Comparison of ENCODE assay signal across 16 mouse cellular contexts in genomic region chr13:44421922-44422321, GRCm38 (mm10).
DNase-seq lines count a peak whose midpoint lies in the region; ATAC-seq and TF ChIP-seq lines count a peak whose summit lies in the region.
"Had no signal": no experiment of that assay in that cellular context is flagged by ENCODE, and none has a peak within 500 bp of the region (broad histone marks: within the 10 kb centered on the region; RNA-seq: fewer than 3 reads in every experiment).

No protein-coding gene starts in this region.

- no peaks in the 10 kb centered on the region for H3K9me3 ChIP-seq in kidney, postnatal 0 days (replicated peaks; ENCODE audit: low read length)
- H3K9me3 ChIP-seq: embryonic facial prominence, embryonic 12.5 days; forebrain, embryonic 15.5 days had no signal

- no peak overlapping the region for H3K4me3 ChIP-seq in kidney, postnatal 0 days (replicated peaks; ENCODE audit: low read depth, low read length)
- H3K4me3 ChIP-seq: embryonic facial prominence, embryonic 12.5 days; forebrain, embryonic 15.5 days had no signal

- H3K4me1 ChIP-seq in kidney, postnatal 0 days (replicated peaks; ENCODE audit: insufficient read depth, low read length): peaks cover 29% of the 10 kb centered on the region

- no peaks in the 10 kb centered on the region for H3K36me3 ChIP-seq in kidney, postnatal 0 days (ENCODE audit: insufficient read depth, low read length)
- H3K36me3 ChIP-seq: embryonic facial prominence, embryonic 12.5 days; forebrain, embryonic 15.5 days had no signal

- H3K4me2 ChIP-seq in kidney, postnatal 0 days (ENCODE audit: low read length): no peak overlapping the region
- H3K4me2 ChIP-seq: embryonic facial prominence, embryonic 12.5 days; forebrain, embryonic 15.5 days; hindbrain, embryonic 14.5 days had no signal

- H3K27ac ChIP-seq in kidney, postnatal 0 days: no peak overlapping the region
- H3K27ac ChIP-seq: embryonic facial prominence, embryonic 12.5 days; hindbrain, embryonic 14.5 days had no signal

- WGBS in kidney, postnatal 0 days: 39% methylated on average over 5 of the region's 5 CpGs

- H3K27me3 ChIP-seq in kidney, postnatal 0 days (ENCODE audit: insufficient read depth, low read length): no peaks in the 10 kb centered on the region
- H3K27me3 ChIP-seq: embryonic facial prominence, embryonic 12.5 days; forebrain, embryonic 15.5 days had no signal

- no peak overlapping the region for H3K9ac ChIP-seq in kidney, postnatal 0 days (ENCODE audit: low read depth, low read length)
- H3K9ac ChIP-seq: embryonic facial prominence, embryonic 12.5 days; forebrain, embryonic 15.5 days; hindbrain, embryonic 14.5 days had no signal

- ATAC-seq in kidney, postnatal 0 days (replicated peaks; ENCODE audit: low FRiP score, low read depth): no peak
- no peak for ATAC-seq in granulocyte monocyte progenitor cell, adult 5-6 weeks (replicated peaks; ENCODE audit: poor library complexity, severe bottlenecking)
- ATAC-seq: activated CD4-positive, CD25-positive, alpha-beta regulatory T cell, adult 4 months; forebrain, embryonic 15.5 days; Patski had no signal

- DNase-seq in cerebellum, postnatal 14 days: peak; percentile 34 to 35
- DNase-seq in cerebellum, adult 18-20 months: no peak
- DNase-seq in kidney, postnatal 0 days (ENCODE audit: low spot score): peak; percentile 63
- no peak for DNase-seq in kidney, postnatal 25 days
- peak; percentile 80 for DNase-seq in Muller cell, postnatal 12 days (ENCODE audit: inconsistent ontology term)
- DNase-seq in retina, postnatal 1 day: peak; percentile 51
- DNase-seq: adrenal gland, postnatal 14 days; cerebellum, adult 11-12 months; cerebellum, postnatal 25 days; heart, postnatal 10 days had no signal

- no peak for TF ChIP-seq CTCF in kidney, postnatal 0 days (IDR thresholded peaks at IDR 0.05; ENCODE audit: low read depth)

Comparison
In these comparisons a context has a peak if more than half of its experiments do, and no peak if none do; other contexts are left out.
1. DNase-seq: peak in cerebellum, postnatal 14 days (2 of 2), kidney, postnatal 0 days (single experiment), Muller cell, postnatal 12 days (single experiment) and retina, postnatal 1 day (single experiment); none in cerebellum, adult 18-20 months (0 of 2) and kidney, postnatal 25 days (0 of 2).